Mouse (Mus musculus): ENCODE data around the gene Cbr1.

Gene Cbr1

DNA sequence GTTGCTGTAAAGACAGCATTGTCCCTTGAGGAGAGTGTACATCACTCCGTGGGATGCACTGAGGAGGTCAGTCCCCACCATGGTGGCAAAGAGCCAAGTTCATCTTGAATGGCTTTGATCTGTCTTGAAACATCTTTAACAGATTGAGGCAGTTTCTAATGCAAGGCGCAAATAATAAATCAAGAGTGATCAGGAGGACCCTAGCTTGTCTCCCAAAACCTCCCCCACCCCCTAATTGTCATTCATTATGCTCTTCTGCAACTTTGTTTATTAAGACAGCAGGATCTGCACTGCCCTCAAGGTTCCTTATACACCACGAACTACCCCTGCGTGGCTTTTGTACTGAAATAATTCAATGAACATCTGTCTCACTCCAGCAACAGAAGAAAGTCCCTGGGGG, at the start of gene Cbr1:
TSS of gene Cbr1 (plus strand) at position 301 of the 400 bp plus-strand sequence.
- DNase-seq = no peak

- DNase-seq = no peak
Observed at GRCm38 (mm10) chr16:93557646-93558045, 48.0 kb upstream of the Cbr1 start.

- no peak for DNase-seq
Observed at GRCm38 (mm10) chr16:93558499-93558898, 47.2 kb upstream of the Cbr1 start.

DNA sequence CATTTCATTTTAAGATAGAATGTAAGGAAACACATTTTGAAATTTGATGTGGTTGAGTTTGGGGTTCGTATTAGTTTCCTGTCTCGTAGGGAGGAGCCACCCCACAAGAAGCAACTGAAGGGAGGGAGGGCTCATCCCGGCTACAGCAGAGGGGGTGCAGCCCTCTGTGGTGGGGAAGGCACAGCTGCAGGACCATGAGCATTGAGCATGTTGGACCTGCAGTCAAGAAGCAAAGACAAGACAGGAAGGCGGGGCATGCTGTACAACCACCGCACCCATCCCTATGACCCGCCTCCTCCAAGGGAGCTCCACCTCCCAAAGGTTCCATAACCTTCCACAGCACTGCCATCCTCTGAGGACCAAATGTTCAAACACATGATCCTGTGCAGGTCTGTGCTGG, 33.3 kb upstream of the Cbr1 start:
- DNase-seq = no peak

DNA sequence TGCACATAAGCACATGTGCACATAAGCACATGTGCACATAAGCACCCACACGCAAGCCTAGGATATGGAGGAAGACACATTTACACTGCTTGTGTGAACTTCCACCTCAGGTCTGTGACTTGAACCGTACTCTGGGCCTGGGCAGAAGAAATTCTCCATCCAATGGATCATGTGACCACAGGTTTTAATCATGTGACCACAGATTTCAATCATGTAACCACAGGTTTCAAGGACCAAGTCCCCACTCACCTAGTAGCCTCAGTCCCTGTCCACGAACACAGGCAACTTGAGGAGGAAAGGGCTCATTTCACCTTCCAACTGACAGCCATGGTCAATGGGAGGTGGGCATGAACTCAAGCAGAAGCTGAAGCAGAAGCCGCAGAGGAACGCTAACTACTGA, 32.2 kb upstream of the Cbr1 start:
- no peak for DNase-seq

- no peak for DNase-seq
Observed at GRCm38 (mm10) chr16:93574521-93575191, 31.0 kb upstream of the Cbr1 start.

DNA sequence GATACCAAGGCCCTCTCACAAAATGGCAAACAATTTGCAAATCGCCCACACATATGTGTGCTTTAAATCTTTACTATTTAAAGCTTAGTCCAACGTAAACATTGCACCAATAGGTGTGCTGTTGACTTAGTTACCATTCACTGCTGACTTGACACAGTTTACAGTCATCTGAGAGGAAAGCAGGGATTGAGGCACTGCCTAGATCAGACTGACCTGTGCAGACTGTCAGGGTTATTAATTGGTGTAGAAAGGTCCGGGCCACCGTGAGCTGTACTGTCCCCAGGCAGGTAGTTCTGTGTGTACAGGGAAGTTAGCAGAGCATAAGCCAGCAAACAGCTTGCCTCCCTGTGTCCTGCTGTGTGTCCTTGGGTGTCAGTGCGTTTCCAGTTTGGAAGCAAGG, 30.1 kb upstream of the Cbr1 start:
- DNase-seq = no peak

DNA sequence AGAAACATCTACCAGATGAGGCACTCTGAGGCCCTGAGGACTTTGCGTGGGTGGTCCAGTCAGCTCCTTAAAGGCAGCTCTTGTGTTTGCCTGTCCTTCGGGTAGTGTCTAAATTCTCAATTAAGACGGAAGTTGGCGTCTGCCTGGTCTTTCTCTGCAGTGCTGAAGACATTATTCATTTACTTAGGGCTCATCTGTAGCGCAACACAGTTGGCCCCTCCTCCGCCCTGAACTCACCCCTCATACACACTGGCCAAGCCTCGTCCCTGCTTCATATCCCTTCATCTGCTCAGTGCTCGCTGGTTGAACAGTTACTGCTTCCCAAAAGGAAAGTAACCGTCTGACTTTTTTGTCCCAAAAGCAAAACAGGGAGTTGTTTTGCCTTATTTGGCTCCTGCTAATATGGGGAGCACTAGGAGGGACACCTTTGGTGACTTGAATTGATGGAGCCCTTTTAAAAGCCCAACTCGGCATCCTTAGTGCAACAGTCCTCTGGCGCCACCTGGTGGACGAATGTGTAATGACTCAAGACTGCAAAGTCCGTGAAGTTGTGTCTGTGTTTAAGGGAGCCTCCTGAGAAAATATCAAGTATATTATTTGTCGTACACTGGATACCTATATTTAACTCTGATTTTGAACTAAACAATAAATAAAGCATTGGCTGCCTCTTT, 29.1 kb upstream of the Cbr1 start:
- DNase-seq = peak; percentile 83

DNA sequence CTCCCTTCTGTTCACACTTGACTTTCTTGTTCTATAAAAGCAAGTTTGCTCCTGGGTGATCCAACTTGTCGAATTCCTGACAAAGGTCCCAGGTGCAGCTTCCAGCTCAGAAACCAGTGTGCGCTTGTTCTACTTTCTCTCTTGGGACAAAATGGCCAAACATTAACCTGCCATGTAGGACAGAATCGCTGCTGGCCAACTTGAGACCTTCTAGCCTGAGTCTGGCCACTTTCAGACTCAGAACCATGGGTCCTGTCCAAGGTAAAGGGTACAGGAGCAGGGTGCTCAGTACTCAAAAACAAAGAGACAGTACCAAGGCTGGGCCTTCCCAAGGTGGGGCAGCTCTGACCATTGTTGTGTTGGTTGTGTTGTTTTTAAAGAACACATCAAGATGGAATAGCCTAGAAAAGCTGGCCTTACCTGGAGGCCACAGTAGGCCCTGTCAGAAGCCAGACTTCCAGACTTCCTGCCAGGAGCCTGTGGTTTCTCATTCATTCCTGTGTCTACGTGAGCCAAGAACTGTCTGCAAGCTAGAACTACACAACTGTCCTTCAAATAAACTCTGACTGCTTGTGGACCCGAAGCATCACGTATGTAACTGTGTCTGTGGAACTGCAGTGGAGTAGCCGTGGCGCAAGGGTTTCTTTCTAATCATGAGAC, 27.2 kb upstream of the Cbr1 start:
- DNase-seq = peak; percentile 58

GRCm38 (mm10) chr16:93581125-93581524, 24.5 kb upstream of the Cbr1 start:
- no peak for DNase-seq

- DNase-seq = peak; percentile 34
Observed at GRCm38 (mm10) chr16:93584976-93585702, 20.5 kb upstream of the Cbr1 start.

GRCm38 (mm10) chr16:93585703-93586205, 19.9 kb upstream of the Cbr1 start:
- no peak for DNase-seq

GRCm38 (mm10) chr16:93586382-93586781, 19.3 kb upstream of the Cbr1 start:
- no peak for DNase-seq

- DNase-seq = no peak
Observed at GRCm38 (mm10) chr16:93588281-93588680, 17.4 kb upstream of the Cbr1 start.

GRCm38 (mm10) chr16:93590915-93591314, 14.7 kb upstream of the Cbr1 start:
- DNase-seq = no peak

DNA sequence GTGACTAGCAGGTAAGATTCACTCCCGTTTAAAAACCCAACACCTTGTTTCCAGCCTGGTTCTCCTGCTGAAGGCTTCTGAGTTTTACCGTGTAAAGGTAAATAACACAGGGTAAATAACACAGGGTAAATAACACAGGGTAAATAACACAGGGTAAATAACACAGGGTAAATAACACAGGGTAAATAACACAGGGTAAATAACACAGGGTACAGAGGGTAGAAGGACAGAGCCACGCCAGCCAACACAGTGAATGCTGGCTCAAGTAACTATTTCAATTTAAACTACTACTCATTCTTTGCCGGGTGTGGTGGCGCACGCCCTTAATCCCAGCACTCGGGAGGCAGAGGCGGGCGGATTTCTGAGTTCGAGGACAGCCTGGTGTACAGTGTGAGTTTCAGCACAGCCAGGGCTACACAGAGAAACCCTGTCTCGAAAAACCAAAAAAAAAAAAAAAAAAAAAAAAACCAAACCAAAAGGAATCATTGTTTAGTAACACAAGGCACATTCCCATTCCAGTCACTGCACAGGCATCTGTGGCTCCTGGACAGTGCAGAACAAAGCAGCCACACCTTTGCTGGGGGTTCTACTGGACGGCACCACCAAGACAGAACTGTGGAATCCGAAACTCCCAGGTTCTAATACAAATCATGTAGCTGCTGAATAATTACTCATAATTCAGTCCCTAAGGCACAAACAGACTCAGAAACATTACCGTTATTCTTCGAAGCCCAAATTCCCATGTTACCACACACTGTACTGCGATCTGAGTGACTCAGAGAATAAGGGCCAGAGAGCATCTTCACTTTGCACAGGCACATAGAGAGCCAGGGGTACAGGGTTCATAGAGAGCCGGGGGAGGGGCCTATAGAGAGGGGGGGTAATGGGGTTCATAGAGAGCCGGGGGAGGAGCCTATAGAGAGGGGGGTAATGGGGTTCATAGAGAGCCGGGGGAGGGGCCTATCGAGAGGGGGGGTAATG, 13.9 kb upstream of the Cbr1 start:
- no peak for DNase-seq

- no peak for DNase-seq
Observed at GRCm38 (mm10) chr16:93592711-93593110, 12.9 kb upstream of the Cbr1 start.

DNA sequence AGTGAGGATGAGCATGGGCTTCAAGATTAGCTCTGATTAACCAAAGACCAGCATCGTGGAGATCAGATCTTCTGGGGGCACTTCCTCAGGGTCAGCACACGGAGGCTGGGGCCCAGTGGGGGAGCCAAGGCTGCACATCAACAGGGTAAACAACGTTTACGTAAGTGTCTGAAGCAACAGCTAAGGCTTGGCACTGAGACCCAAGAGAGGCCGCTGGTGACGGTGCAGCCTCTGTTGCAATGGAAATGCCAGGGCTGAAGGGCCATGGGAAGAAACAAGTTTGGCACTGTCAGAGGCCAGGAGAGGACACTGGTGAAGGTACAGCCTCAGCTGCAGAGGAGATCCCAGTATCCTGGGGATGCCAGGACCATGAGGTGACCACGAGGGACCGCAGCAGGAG, 12.2 kb upstream of the Cbr1 start:
- no peak for DNase-seq

GRCm38 (mm10) chr16:93594448-93594847, 11.2 kb upstream of the Cbr1 start:
- no peak for DNase-seq

GRCm38 (mm10) chr16:93595766-93596165, 9.9 kb upstream of the Cbr1 start:
- peak; percentile 56 for DNase-seq

- peak; percentile 62 for DNase-seq
Observed at GRCm38 (mm10) chr16:93596807-93597206, 8.8 kb upstream of the Cbr1 start.

DNA sequence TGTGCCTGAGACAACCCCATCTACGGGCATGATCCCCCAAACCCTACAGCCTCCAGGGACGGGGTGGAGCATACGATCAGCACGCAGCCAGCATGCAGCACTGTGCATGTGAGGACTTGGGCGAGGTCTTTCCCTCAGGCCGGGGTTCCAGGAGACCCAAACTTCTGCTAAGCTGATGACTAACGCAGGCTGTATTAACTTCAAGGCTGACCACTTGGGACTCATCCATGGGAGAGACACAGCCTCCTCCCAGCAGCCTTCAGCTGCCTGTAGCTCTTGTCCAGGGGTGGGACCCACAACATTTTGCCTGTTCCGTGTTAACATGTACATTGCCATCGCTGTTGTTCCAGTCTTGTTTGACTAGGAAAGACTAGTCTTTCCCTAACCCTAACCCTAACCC, 8.1 kb upstream of the Cbr1 start:
- DNase-seq = no peak
